Mouse (Mus musculus) neural tube, embryonic 10.5 days (tissue): ENCODE measurements around the gene Pld5.

Source experiments
- DNase-seq: peaks from one replicate; pipeline ENCODE4 v3.0.0-alpha.2; 2017; ENCODE audit warnings: low spot score; ENCODE audit errors: extremely low spot score

Gene Pld5

GRCm38 (mm10) chr1:176167784-176168183, 107.3 kb downstream of the Pld5 start:
- DNase-seq = no peak

GRCm38 (mm10) chr1:176167114-176167513, 108.0 kb downstream of the Pld5 start:
- no peak for DNase-seq

- no peak for DNase-seq
Observed at GRCm38 (mm10) chr1:176145306-176145705, 129.8 kb downstream of the Pld5 start.

- no peak for DNase-seq
Observed at GRCm38 (mm10) chr1:176134379-176134778, 140.7 kb downstream of the Pld5 start.

GRCm38 (mm10) chr1:176125771-176126170, 149.3 kb downstream of the Pld5 start:
- no peak for DNase-seq

GRCm38 (mm10) chr1:176124441-176124840, 150.7 kb downstream of the Pld5 start:
- no peak for DNase-seq

- no peak for DNase-seq
Observed at GRCm38 (mm10) chr1:176123781-176124180, 151.3 kb downstream of the Pld5 start.

- DNase-seq = no peak
Observed at GRCm38 (mm10) chr1:176115604-176116003, 159.5 kb downstream of the Pld5 start.

GRCm38 (mm10) chr1:176098685-176099320, 176.3 kb downstream of the Pld5 start:
- DNase-seq = no peak

- no peak for DNase-seq
Observed at GRCm38 (mm10) chr1:176092119-176092518, 183.0 kb downstream of the Pld5 start.

- DNase-seq = no peak
Observed at GRCm38 (mm10) chr1:176089382-176089781, 185.7 kb downstream of the Pld5 start.

DNA sequence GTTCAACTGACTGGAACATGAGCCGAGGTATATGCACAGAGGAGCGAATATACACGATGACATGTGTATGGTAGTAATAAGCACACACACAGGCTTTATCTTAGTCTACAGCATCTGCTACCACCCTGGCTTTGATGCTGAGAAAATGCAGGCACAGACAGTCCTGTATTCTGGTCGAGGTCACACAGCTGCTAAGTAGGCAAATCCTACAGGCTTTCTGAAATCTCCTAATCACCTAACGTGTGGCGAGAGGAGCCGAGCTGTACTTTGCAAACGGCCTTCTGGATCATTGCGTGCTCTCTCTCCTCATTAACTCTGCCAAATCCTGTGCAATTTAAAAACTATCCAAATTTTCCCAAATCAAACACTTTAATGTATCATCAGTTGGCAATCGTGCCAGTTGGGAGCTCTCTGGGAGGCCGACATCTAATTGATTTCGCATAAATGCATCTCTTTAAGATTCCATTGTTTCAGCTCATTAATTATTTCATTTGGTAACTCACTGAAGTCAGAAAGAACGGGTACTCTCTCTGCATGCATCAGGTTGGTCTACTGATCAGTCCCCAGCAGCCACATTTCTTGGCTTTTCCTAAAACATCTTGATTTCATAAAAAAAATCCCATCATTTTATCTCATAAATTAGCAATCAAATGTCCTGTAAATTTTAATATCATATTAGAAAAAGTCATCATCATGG, 189.0 kb downstream of the Pld5 start:
- no peak for DNase-seq

DNA sequence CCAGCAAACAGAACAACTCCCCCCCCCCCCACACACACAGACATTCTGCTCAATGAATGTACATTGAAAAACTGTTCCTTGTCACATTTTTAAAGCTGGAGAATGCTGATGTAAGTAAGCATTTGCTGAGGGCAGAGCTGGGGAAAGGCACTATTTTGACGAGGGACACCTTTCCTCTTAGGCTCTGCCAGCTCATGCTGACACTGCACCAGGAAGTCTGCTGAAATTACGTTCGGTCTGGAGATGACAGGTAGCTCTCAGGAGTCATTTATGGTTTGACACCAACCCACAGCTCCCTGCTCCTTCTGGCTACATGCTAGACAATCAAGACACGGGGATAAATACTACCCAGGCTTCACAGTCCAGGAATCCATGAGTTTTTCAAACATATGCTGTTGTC, 192.8 kb downstream of the Pld5 start:
- DNase-seq = no peak

GRCm38 (mm10) chr1:176080969-176081368, 194.1 kb downstream of the Pld5 start:
- DNase-seq = no peak

DNA sequence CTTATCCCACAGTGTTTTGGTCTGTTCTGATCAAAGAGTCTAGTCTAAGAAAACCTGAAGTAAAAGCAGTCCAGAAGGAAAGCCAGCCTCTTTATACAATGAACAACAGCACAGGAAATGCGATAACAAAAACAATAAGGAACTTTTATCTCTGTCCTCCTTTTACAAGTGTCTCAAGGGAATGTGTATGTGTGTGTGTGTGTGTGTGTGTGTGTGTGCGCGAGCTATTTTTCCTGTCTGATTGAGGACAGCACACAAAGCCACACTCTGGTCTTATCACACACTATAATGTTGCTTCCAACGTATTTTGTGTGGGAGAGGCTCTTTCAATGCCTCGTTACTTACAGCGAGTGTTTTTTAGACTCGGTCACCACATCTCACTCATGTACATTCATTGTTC, 196.7 kb downstream of the Pld5 start:
- DNase-seq = no peak

DNA sequence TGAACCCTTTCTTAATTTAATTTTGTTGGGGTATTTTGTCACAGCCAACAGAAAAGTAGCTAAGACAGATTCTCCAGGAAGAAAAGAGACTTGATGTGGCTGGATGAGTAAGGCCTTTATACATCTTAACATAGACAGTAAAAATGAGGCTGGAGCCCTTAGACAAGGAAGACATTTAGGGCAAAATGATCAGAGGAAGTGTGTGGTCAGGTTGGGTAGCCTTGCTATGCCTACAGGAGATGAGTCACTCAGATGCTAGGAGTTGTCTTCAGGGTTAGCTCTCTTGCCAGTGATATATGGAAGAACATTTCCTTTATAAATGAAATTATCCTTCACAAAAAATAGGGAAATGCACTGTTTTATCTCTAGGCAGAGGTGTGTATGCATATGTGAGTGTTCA, 198.3 kb downstream of the Pld5 start:
- no peak for DNase-seq

GRCm38 (mm10) chr1:176075810-176076209, 199.3 kb downstream of the Pld5 start:
- no peak for DNase-seq

- DNase-seq = no peak
Observed at GRCm38 (mm10) chr1:176075409-176075808, 199.7 kb downstream of the Pld5 start.

- no peak for DNase-seq
Observed at GRCm38 (mm10) chr1:176074526-176074925, 200.6 kb downstream of the Pld5 start.

- no peak for DNase-seq
Observed at GRCm38 (mm10) chr1:176065281-176065680, 209.8 kb downstream of the Pld5 start.

GRCm38 (mm10) chr1:176064471-176064870, 210.6 kb downstream of the Pld5 start:
- DNase-seq = no peak

DNA sequence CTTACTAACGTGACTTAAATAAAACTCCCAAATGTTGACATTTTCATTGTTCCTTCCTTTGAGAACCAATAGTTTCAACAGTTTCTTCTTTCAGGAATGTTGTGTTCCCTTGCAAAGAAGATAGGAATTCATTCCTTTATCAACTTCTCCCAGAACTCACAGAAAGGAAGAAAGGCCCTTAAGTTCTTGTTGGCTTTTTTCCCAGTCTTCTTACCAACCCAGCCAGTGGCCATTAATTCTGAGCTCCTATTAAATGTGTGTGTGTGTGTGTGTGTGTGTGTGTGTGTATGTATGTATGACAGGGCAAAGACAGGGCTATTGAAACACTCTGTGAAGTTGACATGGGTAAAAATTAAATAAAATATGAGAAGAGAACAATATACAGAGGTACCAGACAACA, 221.5 kb downstream of the Pld5 start:
- no peak for DNase-seq

DNA sequence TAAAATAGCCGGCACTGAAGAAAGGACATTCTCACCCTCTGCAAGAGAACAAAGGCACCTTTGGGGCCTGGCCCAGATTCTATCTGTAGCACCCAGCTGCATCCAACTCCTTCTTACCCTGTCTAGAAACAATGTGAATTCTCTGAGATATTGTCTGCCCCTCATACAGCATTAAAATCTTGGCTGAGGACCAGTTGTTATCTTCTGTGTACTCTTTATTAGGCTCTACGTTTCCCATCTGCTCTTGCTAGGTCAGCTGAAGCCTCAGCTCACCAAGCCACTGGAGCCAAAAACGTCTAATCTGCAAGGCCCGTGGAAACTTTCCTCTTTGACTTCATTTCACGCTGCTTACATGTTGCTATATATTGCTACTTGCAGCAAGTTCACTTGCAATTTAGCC, 228.1 kb downstream of the Pld5 start:
- DNase-seq = no peak
